Mouse (Mus musculus) heart, postnatal 0 days (tissue): Measurements from ENCODE around the gene Hnrnph1.

Experiments
- CTCF ChIP-seq: IDR thresholded peaks from 2 replicates; pipeline ENCODE4 v1.5.1; 2016; ENCODE audit warnings: antibody characterized with exemption, control low read depth, low read depth
- EP300 ChIP-seq: IDR thresholded peaks from 2 replicates; pipeline ENCODE4 v1.6.1; 2016; ENCODE audit warnings: antibody characterized with exemption, low read depth

DNA sequence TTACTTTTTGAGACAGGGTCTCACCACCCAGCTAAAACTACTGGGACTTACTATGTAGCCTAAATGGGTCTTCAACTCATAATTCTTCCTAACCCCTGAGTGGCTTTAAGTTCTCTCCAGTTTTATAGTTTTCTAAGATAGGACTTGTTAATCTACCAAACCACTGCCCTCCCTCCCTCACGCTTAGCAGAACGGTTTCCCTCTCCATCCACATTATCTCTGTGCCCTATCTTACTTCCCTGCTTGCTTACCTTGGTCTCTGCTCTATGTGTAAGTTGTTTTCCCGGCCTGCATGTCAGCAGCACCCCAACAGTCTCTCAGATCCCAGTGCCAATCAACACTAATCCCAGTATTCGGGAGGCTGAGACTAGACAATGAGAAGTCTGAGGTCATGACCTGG, 39.9 kb upstream of the Hnrnph1 start:
- TF ChIP-seq CTCF (no peak), EP300 (no peak)
